Mouse (Mus musculus): ENCODE data around the gene Krt42.

DNA sequence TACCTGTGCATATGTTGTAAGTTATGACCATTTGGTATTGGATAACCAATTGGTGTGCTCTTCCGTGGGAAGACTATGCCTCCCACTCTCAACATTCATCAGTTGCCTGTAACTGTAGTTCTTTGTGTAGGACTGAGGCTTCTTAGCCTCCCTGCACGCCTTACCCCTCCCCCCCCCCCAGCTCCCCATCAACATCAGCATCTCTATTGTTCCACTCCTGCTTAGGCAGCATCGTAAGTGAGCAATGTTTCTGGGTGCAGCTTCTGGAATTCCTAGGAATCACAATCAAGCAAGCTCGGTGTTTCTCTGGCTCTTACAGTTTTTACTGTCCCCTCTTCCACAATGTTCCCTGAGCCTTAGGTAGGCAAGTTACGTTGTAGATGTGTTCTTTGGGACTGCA, 5.8 kb upstream of the Krt42 start:
- TF ChIP-seq CTCF (IDR thresholded peaks at IDR 0.05; ENCODE audit: control insufficient read depth, insufficient read depth, insufficient read length) (no peak), MYOG (IDR thresholded peaks at IDR 0.05; ENCODE audit: control insufficient read depth, extremely low read depth, insufficient read length) (no peak), USF1 (IDR thresholded peaks at IDR 0.05; ENCODE audit: low read depth) (no peak), CEBPB (IDR thresholded peaks at IDR 0.05; ENCODE audit: low read depth) (no peak), MAX (IDR thresholded peaks at IDR 0.05) (no peak), MYOD1 (IDR thresholded peaks at IDR 0.05; ENCODE audit: control insufficient read depth, insufficient read length, low read depth) (no peak), FOSL1 (IDR thresholded peaks at IDR 0.05; ENCODE audit: insufficient read depth, low read length, poor library complexity, severe bottlenecking) (no peak)

All from C2C12 (cell line).